Mouse (Mus musculus) hindbrain, embryonic 14.5 days (tissue): Measurements from ENCODE around the gene Atp1a1. TPM values are rescaled to one million over a fixed set of nuclear protein-coding genes. Genes with fewer than 3 reads are reported as not detected.

Source experiments
- ATAC-seq: fragments of 200-750 bp; cut with Nextera tagmentation; 2 replicates; pipeline ENCODE4 v1.8.0; 2017; ENCODE audit warnings: moderate number of reproducible peaks, mild to moderate bottlenecking, moderate TSS enrichment, moderate library complexity; ENCODE audit not compliant: low FRiP score
- DNase-seq: peaks from one replicate; pipeline ENCODE4 v3.0.0-alpha.2; 2015; ENCODE audit warnings: low spot score
- H3K27ac ChIP-seq: fragments of 300-500 bp; sonication (generic); 2 replicates; pipeline ENCODE4 v1.5.1; 2014; ENCODE audit warnings: mild to moderate bottlenecking, moderate library complexity
- H3K27me3 ChIP-seq: fragments of 300-500 bp; sonication (generic); 2 replicates; pipeline ENCODE4 v1.6.1; 2014; ENCODE audit warnings: mild to moderate bottlenecking, low read length, mixed read lengths; ENCODE audit not compliant: control insufficient read depth, insufficient read depth
- H3K36me3 ChIP-seq: fragments of 300-500 bp; sonication (generic); replicated peaks from 2 replicates; pipeline ENCODE4 v1.6.1; 2014; ENCODE audit not compliant: control insufficient read depth, insufficient read depth
- H3K4me1 ChIP-seq: fragments of 300-500 bp; sonication (generic); replicated peaks from 2 replicates; pipeline ENCODE4 v1.6.1; 2014; ENCODE audit warnings: antibody characterized with exemption, low read length, mixed read lengths; ENCODE audit not compliant: control insufficient read depth, insufficient read depth
- H3K4me2 ChIP-seq: fragments of 300-500 bp; sonication (generic); replicated peaks from 2 replicates; pipeline ENCODE4 v1.6.1; 2014; ENCODE audit warnings: mild to moderate bottlenecking, moderate library complexity
- H3K4me3 ChIP-seq: fragments of 300-500 bp; sonication (generic); replicated peaks from 2 replicates; pipeline ENCODE4 v1.5.1; 2014; ENCODE audit warnings: mild to moderate bottlenecking, low read length
- H3K9ac ChIP-seq: fragments of 300-500 bp; sonication (generic); 2 replicates; pipeline ENCODE4 v1.6.1; 2014
- H3K9me3 ChIP-seq: fragments of 300-500 bp; sonication (generic); 2 replicates; pipeline ENCODE4 v1.6.1; 2016; ENCODE audit warnings: low read length; ENCODE audit not compliant: control insufficient read depth
- WGBS: fragments of 180-500 bp; shearing (Covaris S2); extraction: QIAGEN DNeasy Blood & Tissue Kit; methylation state at CpG from one replicate; pipeline ENCODE4 v1.1.7; 2014; 5-methylcytosine and 5-hydroxymethylcytosine counted together
- polyA plus RNA-seq: library from polyadenylated mRNA; unstranded; fragments of >200 nt; fragmentation: Nextera tagmentation; extraction: Ambion mirVana; gene quantifications from 2 replicates; pipeline ENCODE4 v1.2.1, GENCODE M21; 2014

The Atp1a1 gene
- polyA plus RNA-seq, 1 experiment from 2014 or later = 105 TPM

DNA sequence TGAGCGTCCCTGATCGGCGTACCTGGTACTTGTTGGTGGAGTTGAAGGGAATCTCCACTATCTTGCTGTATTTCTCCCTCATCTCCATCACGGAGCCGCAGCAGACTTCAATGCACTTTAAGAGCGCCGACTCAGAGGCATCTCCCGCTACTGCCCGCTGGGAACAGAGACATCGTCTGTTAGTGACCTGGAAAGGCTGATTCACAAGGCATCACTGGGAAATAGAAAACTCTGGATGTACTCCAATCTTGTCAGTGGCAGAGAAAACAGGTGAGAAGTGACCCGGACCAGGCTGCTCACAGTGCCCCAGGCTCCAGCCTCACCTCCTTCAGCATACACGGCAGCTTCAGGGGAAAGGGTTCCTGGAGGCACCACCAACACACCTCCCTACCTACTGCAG is 17.7 kb downstream of the Atp1a1 start:
- Histone ChIP-seq H3K9me3 (no peaks in the 10 kb centered on the region), H3K27me3 (no peaks in the 10 kb centered on the region), H3K9ac (no peak overlapping the region), H3K4me2 (no peak overlapping the region), H3K4me3 (no peak overlapping the region), H3K4me1 (no peaks in the 10 kb centered on the region), H3K27ac (no peak overlapping the region), H3K36me3 (peaks cover 99% of the 10 kb centered on the region)
- DNase-seq = no peak
- ATAC-seq = no peak
- WGBS = 95% methylated on average over 12 of the region's 12 CpGs

DNA sequence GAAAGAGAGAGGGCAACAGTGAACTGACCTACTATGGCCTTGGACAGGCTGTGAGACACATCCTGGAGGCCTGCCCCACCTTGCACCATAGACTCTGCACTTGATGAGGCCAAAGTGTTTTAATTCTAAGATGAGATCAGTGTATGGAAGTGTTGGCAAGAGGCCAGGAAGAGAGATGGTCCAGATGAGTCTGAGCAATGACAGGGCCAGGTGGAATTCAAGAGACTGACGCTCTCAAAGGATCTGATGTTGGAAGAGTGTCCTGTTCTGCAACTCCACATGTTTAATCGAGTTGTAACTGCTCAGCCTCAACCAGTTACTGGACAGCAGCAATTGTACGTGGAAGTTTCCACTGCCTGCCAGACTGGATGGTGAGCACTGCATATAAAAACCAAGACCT is 26.4 kb downstream of the Atp1a1 start:
- Histone ChIP-seq H3K27ac (no peak overlapping the region), H3K4me3 (no peak overlapping the region), H3K36me3 (peaks cover 86% of the 10 kb centered on the region), H3K9ac (no peak overlapping the region), H3K27me3 (no peaks in the 10 kb centered on the region), H3K9me3 (no peaks in the 10 kb centered on the region), H3K4me1 (peaks cover 8% of the 10 kb centered on the region), H3K4me2 (no peak overlapping the region)
- ATAC-seq (no peak), DNase-seq (no peak)
- WGBS = 86% methylated on average over 3 of the region's 3 CpGs

DNA sequence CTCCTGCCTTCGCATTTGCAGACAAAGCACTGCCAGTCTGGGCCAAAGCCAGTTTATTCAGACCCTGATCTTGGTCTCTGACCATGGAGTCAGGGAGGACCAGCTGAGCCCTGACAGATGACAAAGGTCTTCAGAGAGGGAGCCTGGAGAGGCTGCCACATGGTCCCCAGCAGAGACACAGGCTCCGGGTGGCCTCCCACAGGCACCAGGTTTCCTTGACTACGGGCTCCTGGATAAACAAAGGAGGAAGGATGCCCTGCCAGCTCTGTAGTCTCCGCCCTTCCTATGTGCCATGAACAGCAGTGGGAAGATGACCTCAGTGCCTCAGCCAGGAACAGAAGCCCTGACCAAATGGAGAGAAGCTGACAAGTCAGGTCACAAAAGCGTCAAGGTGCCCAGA is 27.1 kb downstream of the Atp1a1 start:
- WGBS = 29% methylated on average over 5 of the region's 5 CpGs
- Histone ChIP-seq H3K9ac (no peak overlapping the region), H3K27me3 (no peaks in the 10 kb centered on the region), H3K4me3 (no peak overlapping the region), H3K4me1 (peaks cover 15% of the 10 kb centered on the region), H3K36me3 (peaks cover 79% of the 10 kb centered on the region), H3K4me2 (no peak overlapping the region), H3K9me3 (no peaks in the 10 kb centered on the region), H3K27ac (peak overlapping the region; percentile 52)
- ATAC-seq (peak; percentile 75; the same call in 1 of the 2 replicates), DNase-seq (peak; percentile 48)

DNA sequence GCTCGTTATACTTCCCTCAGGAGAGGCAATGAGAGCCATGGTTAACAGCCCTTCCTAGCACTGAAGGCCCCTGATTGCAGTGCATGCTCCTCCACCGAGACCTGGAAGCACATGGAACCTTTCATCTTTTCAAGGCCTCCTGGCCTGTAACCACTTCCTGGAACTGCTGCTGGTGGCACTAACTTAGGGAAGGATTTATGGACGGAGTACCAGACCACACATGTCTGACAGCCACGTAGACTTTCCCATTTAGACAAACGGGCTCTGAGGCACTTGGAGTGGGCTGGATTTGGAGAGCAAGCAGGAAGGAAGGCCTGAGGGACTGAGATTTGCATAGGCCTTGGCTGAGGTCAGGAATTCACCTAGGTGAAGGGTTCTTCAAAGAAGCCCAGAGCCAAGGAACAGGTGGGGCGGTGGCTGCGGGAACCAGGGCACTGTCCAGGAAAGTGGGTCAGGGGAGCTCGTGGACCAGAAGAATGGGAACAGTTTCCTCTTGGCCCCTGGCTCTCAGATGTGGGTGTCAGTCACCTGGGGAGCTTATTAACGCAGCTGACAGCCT is 28.9 kb downstream of the Atp1a1 start:
- ATAC-seq = no peak

DNA sequence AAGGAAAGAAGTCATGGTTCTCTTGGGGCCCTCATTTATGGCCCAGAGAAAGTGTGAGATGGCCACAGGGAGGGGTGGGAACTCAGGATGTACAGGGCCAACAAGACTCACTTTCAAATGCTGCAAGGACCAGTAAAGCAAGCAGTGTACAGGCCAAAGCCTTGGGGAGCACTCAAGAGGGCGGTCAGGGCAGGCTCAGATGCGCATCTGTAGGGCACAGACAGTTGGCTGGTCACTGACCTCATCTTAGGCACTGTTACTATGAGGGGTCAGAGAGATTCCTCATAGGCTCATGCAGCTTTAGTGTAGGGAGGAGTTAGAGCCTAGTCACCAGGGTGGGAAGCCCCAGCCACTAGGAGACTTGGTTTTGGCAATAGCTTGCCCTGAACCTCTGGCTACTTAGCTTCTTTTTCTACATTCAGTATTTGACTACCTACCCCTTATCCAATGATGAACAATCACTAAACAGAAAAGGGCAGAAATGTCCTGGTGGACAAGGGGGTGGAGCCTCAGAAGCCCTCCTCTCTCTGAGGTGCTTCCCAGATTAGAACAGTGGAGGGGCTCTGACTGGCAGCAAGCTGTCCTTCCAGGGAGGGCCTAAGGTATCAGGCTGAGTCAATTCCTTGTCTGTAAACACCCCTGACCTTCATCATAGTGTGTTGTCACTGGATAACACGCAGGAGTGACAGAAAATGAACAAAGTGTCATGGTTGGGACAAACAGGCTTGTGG is 29.9 kb downstream of the Atp1a1 start:
- no peaks in the 10 kb centered on the region for H3K27me3 ChIP-seq
- H3K36me3 ChIP-seq = peaks cover 51% of the 10 kb centered on the region
- ATAC-seq (no peak), DNase-seq (no peak)
- no peak overlapping the region for H3K9ac ChIP-seq
- WGBS = 84% methylated on average over 3 of the region's 3 CpGs
- no peak overlapping the region for H3K27ac ChIP-seq
- no peaks in the 10 kb centered on the region for H3K9me3 ChIP-seq
- no peak overlapping the region for H3K4me2 ChIP-seq
- H3K4me1 ChIP-seq = peaks cover 20% of the 10 kb centered on the region
- H3K4me3 ChIP-seq = no peak overlapping the region

More for the DNA sequence above, 28.9 kb downstream of the Atp1a1 start:
- H3K9me3 ChIP-seq = no peaks in the 10 kb centered on the region
- no peak for DNase-seq
- H3K27me3 ChIP-seq = no peaks in the 10 kb centered on the region
- peaks cover 61% of the 10 kb centered on the region for H3K36me3 ChIP-seq
- peaks cover 20% of the 10 kb centered on the region for H3K4me1 ChIP-seq
- no peak overlapping the region for H3K4me3 ChIP-seq
- H3K9ac ChIP-seq = no peak overlapping the region
- H3K27ac ChIP-seq = no peak overlapping the region
- 76% methylated on average over 9 of the region's 9 CpGs for WGBS
- H3K4me2 ChIP-seq = no peak overlapping the region

DNA sequence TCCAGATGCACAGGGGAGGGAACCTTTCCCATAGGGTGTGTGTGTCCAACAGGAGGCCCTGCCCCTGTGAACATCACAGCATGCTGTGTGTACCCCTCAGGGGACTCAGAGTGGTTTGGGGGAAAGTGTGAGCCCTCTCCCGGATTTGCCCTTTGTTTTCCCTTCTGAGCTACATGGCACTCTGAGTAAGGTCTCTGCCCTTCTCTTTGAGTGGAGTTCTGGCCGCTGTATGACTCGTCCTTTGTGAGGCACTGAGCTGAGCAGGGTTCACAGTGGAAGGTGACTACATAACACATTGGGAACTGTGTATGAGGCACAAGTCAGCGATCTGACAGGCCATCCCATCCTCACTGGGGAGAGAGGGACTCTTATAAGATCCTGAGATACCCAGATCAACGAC is 31.5 kb downstream of the Atp1a1 start:
- Histone ChIP-seq H3K9me3 (no peaks in the 10 kb centered on the region), H3K27ac (no peak overlapping the region; the same call in 1 of the 2 replicates), H3K27me3 (no peaks in the 10 kb centered on the region), H3K9ac (no peak overlapping the region), H3K36me3 (peaks cover 35% of the 10 kb centered on the region), H3K4me3 (no peak overlapping the region), H3K4me2 (no peak overlapping the region), H3K4me1 (peaks cover 20% of the 10 kb centered on the region)
- DNase-seq (no peak), ATAC-seq (no peak)
- WGBS = 50% methylated on average over 5 of the region's 5 CpGs

DNA sequence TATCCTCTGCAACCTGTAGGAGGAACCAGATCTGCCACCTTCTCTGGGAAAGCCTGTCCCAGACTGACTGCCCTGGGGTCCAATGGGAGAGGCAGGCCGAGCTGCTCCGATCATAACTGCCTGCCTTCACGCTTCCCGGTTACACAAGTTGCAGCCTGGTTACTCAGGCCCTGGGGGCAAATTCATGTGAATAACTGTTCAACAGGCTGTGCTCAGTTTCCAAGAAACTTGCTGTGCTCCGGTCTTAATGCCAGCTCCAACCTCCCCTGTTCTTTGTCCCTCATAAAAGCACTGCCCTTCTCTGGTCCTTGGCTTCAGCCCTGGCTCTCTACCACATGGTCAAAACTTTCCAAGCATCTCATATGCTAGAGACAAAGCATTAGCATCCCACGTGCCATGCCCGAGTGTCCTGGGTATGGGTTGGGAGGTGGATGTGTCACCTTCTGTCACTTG is 32.3 kb downstream of the Atp1a1 start:
- no peak for DNase-seq
- H3K4me2 ChIP-seq = no peak overlapping the region
- no peak overlapping the region for H3K9ac ChIP-seq
- ATAC-seq = peak; percentile 39; the same call in 1 of the 2 replicates
- peak overlapping the region; percentile 43; the same call in 1 of the 2 replicates for H3K27ac ChIP-seq
- no peaks in the 10 kb centered on the region for H3K27me3 ChIP-seq
- H3K36me3 ChIP-seq = peaks cover 27% of the 10 kb centered on the region
- no peaks in the 10 kb centered on the region for H3K9me3 ChIP-seq
- H3K4me1 ChIP-seq = peaks cover 12% of the 10 kb centered on the region; the same call in 1 of the 2 replicates
- no peak overlapping the region for H3K4me3 ChIP-seq
- WGBS = 38% methylated on average over 7 of the region's 7 CpGs

DNA sequence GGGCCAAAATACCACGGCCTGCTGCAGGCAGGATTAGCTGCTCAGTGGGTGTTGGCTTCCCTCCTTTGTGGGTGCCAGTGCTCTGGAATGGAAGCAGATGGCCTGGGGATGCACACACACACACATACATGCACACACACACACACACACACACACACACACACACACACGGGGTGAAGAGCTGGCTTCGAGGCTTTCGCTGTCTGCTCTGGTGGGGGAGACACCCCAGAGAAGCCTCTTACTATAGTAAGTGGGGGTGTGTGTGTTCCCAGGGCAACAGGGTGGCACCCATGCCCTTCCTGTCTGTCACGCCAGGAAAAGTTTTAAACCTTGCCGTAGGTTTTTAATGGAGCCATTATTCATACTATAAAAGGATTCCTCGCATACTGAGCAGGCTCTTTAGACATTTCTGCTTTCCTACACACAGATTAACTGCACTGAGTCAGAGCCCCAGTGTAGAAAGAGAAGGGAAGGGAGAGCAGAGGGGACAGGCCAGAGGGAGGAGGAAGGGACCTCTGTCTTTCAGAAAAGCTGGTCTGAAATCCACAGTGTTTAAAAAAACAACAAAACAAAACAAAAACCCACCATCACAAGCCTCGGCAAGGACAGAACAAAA is 32.9 kb downstream of the Atp1a1 start:
- Histone ChIP-seq H3K27ac (peak overlapping the region; percentile 43; the same call in 1 of the 2 replicates), H3K36me3 (peaks cover 21% of the 10 kb centered on the region), H3K4me3 (no peak overlapping the region), H3K4me2 (no peak overlapping the region), H3K27me3 (no peaks in the 10 kb centered on the region), H3K9me3 (no peaks in the 10 kb centered on the region), H3K9ac (no peak overlapping the region), H3K4me1 (peaks cover 12% of the 10 kb centered on the region; the same call in 1 of the 2 replicates)
- DNase-seq (no peak), ATAC-seq (peak; percentile 57; the same call in 1 of the 2 replicates)
- WGBS = 14% methylated on average over 8 of the region's 8 CpGs

DNA sequence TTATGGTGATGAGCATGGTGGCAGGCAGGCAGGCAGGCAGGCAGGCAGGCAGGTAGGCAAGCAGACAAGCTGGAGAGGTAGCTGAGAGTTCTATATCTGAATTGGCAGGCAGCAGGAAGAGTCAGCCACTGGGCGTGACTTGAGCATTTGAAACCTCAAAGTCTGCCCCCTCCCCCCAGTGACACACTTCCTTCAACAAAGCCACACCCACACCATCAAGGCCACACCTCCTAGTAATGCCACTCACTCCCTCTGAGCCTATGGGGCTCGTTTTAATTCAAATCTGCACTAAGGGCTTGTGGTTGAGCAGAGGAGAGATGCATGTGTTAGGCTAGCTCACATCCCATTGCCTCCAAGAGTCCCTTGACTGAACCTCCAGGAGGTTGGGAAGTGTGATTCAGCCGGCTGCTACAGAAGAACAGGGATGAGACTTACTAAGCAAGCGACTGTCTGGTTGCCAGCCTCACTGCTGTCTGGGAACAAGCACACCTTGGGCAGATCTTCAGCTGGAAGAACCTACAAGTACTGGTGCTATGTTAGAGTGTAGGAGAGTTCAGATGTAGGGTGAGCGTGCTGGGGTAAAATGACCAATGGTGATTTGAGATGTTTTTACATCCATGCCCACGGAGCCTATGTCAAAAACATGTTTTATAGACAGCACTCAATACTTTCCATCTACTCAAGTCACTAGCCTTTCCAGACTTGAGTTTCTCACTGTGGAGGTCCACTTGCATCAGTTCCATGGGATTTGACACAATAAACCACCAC is 33.6 kb downstream of the Atp1a1 start:
- 86% methylated on average over 6 of the region's 6 CpGs for WGBS
- Histone ChIP-seq H3K9ac (no peak overlapping the region), H3K9me3 (no peaks in the 10 kb centered on the region), H3K36me3 (peaks cover 14% of the 10 kb centered on the region), H3K4me1 (peaks cover 12% of the 10 kb centered on the region; the same call in 1 of the 2 replicates), H3K4me2 (no peak overlapping the region), H3K4me3 (no peak overlapping the region), H3K27me3 (no peaks in the 10 kb centered on the region), H3K27ac (no peak overlapping the region)
- no peak for ATAC-seq
- no peak for DNase-seq
